Mouse (Mus musculus) erythroblast, embryonic 14.5 days (primary cell): ENCODE data around the gene Mapk11. TPM values are rescaled to one million over a fixed set of nuclear protein-coding genes. Genes with fewer than 3 reads are reported as not detected.
A peak's percentile ranks its signal among the peaks of the same experiment; 100 is the strongest.

Experiments used
- H3K27me3 ChIP-seq: 2 replicates; pipeline ENCODE4 v1.6.1; 2012; ENCODE audit warnings: inconsistent platforms; ENCODE audit not compliant: control insufficient read depth
- H3K36me3 ChIP-seq: 2 replicates; pipeline ENCODE4 v1.6.1; 2012; ENCODE audit warnings: mild to moderate bottlenecking, inconsistent platforms; ENCODE audit not compliant: control insufficient read depth
- H3K4me1 ChIP-seq: 2 replicates; pipeline ENCODE4 v1.6.1; 2012; ENCODE audit warnings: inconsistent platforms; ENCODE audit not compliant: control insufficient read depth
- H3K4me3 ChIP-seq: replicated peaks from 2 replicates; pipeline ENCODE3; 2012; ENCODE audit warnings: moderate library complexity, mild to moderate bottlenecking, inconsistent platforms
- H3K9me3 ChIP-seq: 2 replicates; pipeline ENCODE4 v1.6.1; 2012; ENCODE audit warnings: low read length, inconsistent platforms, mixed read lengths; ENCODE audit not compliant: control insufficient read depth
- GATA1 ChIP-seq: IDR thresholded peaks from 2 replicates; pipeline ENCODE4 v1.6.1; 2012; ENCODE audit warnings: low read length, inconsistent platforms, mixed read lengths
- TAL1 ChIP-seq: IDR thresholded peaks from 3 replicates; pipeline ENCODE4 v1.6.1; 2012; ENCODE audit warnings: low read length, inconsistent platforms, mixed read lengths
- polyA plus RNA-seq: library from polyadenylated mRNA; stranded (reverse); fragments of >175 nt; gene quantifications from 2 replicates; pipeline ENCODE4 v1.2.3, GENCODE M21; 2012

Gene Mapk11
- polyA plus RNA-seq, 1 experiment, result not detected

DNA sequence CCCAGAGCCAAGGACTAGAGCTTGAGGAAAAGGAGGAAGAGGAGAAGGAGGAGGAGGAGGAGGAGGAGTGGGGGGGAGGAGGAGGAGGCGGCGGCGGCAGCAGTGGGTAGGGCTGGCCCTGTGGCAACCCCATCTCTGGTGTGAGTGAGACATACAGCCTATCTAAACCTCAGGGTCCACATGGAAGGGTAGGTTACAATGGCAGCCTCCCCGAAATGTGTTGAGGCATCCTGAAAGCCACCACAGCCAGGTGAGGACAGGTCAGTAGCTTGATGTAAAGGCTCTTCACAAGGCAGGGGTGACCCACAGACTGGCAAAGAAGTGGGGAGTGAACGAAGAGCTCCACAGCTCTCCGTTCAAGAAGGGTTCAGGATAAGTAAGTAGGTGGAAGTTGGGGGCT is 10.9 kb downstream of the Mapk11 start:
- Histone ChIP-seq H3K9me3 (0 out of 2 replicates have a peak, but pooled peaks cover 2% of the 10 kb centered on the region), H3K4me1 (no peaks in the 10 kb centered on the region), H3K36me3 (no peaks in the 10 kb centered on the region), H3K27me3 (peaks cover 82% of the 10 kb centered on the region), H3K4me3 (no peak overlapping the region)
- no peak for TF ChIP-seq TAL1
- TF ChIP-seq GATA1, result no peak

DNA sequence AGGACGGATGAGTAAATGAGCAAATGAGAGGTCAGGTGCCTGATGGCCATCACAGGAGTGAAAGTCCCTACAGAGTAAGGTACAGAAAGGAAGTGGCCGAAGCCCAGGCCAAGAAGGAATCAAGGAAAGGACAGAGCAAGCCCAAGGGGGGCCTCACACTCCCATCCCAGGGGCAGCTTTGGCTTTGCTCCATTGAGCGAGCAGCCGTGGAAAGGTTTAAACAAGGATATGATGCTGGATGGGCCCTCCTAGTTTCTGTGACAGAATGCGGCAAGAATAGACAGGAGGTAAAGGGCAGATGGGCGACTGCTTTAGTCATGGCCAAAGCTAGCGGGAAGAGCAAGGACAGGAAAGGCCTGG is 11.4 kb downstream of the Mapk11 start:
- H3K36me3 ChIP-seq, result no peaks in the 10 kb centered on the region
- H3K4me1 ChIP-seq, result no peaks in the 10 kb centered on the region
- 0 out of 2 replicates have a peak, but pooled peaks cover 2% of the 10 kb centered on the region for H3K9me3 ChIP-seq
- peaks cover 80% of the 10 kb centered on the region for H3K27me3 ChIP-seq
- TF ChIP-seq TAL1 (no peak), GATA1 (no peak)
- no peak overlapping the region for H3K4me3 ChIP-seq

DNA sequence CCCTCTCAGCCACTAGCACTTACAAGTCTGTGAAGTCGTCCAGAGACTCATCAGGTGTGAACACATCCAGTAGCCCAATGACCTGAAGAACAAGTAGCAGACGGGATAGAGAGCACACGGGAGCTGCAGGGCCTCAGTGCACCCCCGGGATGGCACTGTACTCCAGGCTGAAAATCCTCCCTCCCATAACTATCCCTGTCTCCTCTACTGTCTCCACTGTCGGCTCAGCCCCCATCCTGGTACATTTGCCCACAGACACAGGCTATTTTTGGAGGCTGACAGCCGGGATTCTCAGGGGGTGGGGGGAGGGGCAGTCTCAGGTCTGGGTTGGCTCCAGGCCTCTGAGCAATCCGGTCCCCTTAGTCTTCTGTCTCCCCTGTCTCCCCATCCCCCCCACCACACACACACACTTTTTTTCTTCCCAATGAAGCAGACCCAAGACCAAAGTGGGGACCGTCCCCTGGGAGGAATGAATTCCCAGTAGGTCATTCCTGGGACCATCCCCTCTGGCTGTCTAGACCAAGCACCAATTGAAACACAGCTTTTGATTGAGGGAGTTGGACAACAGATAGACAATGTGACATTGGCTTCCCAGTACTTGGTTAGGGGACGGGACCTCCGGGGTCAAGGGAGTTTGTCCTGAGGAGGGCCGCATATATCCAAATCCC is 11.9 kb downstream of the Mapk11 start:
- Histone ChIP-seq H3K9me3 (0 out of 2 replicates have a peak, but pooled peaks cover 2% of the 10 kb centered on the region), H3K36me3 (no peaks in the 10 kb centered on the region), H3K27me3 (peaks cover 77% of the 10 kb centered on the region), H3K4me1 (no peaks in the 10 kb centered on the region), H3K4me3 (no peak overlapping the region)
- TF ChIP-seq GATA1 (no peak), TAL1 (no peak)

DNA sequence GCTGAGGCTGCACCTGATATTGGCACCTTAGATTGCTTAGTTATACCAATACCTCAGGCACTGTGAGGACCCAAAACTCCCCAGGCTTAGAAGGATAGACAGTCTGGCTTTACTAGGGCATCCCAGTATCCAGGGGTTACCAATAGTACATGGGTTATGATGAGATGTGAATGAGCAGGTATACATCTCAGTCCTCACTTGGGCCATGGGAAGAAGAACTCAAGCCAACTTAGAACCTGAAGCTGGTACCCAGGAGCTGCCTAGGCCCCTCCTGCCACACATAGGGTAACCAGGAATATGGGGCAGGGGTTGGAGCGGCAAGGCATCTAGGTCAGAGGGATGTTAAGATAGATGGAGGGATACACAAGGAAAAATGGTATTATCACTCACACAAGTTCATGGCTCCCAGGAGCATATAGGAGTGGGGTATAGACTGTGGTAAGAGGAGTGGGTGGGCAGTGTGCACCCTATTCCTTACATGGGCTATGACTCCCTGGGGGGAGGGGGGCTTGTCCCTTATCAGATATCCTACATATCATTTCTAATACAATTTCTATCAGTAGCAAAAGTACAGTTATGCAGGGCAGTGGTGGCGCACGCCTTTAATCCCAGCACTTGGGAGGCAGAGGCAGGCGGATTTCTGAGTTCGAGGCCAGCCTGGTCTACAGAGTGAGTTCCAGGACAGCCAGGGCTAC is 12.8 kb downstream of the Mapk11 start:
- H3K27me3 ChIP-seq, result peaks cover 67% of the 10 kb centered on the region
- no peaks in the 10 kb centered on the region for H3K36me3 ChIP-seq
- no peaks in the 10 kb centered on the region for H3K4me1 ChIP-seq
- H3K9me3 ChIP-seq, result 0 out of 2 replicates have a peak, but pooled peaks cover 2% of the 10 kb centered on the region
- TF ChIP-seq GATA1 (no peak), TAL1 (no peak)
- H3K4me3 ChIP-seq, result no peak overlapping the region

GRCm38 (mm10) chr15:89131316-89131715 is 18.1 kb downstream of the Mapk11 start:
- peaks cover 22% of the 10 kb centered on the region for H3K27me3 ChIP-seq
- TF ChIP-seq GATA1, result no peak
- TF ChIP-seq TAL1, result no peak
- H3K4me3 ChIP-seq, result no peak overlapping the region
- peaks cover 22% of the 10 kb centered on the region for H3K4me1 ChIP-seq
- no peaks in the 10 kb centered on the region for H3K9me3 ChIP-seq
- H3K36me3 ChIP-seq, result peaks cover 2% of the 10 kb centered on the region

- Histone ChIP-seq H3K4me1 (peaks cover 24% of the 10 kb centered on the region), H3K9me3 (no peaks in the 10 kb centered on the region), H3K27me3 (peaks cover 16% of the 10 kb centered on the region), H3K36me3 (peaks cover 12% of the 10 kb centered on the region), H3K4me3 (no peak overlapping the region)
- TF ChIP-seq TAL1 (no peak), GATA1 (no peak)
Observed at GRCm38 (mm10) chr15:89130245-89130644, 19.2 kb downstream of the Mapk11 start.

DNA sequence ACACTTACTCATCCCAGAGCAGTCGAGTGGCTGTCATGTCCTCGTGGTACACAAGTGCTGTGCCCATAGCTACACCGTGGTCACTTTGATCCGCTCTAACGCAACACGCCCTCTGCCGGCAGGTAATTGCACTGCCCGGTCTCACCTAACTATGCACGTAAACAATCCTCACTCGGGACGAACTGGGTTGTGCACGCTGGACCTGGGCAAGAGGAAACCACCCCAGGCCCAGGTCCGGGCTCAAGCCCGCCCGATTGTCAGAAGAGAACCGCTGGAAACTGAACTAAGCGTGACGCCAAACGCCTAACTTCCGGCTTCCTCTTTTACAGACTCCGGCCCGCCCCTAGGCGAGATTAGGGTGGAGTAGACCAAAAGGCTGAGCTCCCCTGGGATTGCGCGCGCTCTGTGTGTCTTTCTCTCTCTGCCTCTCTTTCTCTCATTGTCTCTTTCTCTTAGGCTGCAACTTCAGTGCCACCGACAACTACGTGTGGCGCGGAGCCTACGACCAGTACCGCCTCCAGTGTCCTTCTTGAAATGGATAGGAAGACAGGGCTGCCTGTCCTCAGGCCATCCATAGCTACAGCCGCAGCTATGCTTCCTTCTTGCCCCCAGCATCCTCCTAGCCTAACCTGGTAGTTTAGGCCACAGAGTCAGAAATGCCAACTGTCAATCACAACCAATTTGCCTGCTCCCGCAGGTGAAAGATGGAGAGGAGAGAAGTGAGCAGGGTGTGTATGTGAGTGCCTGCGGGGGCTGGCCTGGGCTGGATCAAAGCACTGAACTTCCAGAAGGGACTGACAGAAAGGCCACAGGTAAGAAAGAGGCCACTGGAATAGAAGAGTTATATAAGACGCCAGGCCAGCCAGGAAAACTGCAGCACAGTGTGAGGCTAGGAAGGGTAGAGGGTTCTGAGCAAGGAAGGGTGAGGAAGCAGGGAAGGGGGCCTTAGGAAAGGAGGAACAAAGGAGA is 20.8 kb downstream of the Mapk11 start, which contains the start of gene Hdac10:
Hdac10 (minus strand) TSS at position 319 of the 969 bp plus-strand sequence.
- peak within 1 kb of the TSS; percentile 76 for H3K4me3 ChIP-seq

GRCm38 (mm10) chr15:89127364-89127940 is 22.0 kb downstream of the Mapk11 start:
- Histone ChIP-seq H3K36me3 (peaks cover 22% of the 10 kb centered on the region), H3K27me3 (peaks cover 5% of the 10 kb centered on the region), H3K4me1 (peaks cover 42% of the 10 kb centered on the region), H3K9me3 (no peaks in the 10 kb centered on the region), H3K4me3 (peak overlapping the region; percentile 76)
- TF ChIP-seq GATA1 (no peak), TAL1 (no peak)

More for the DNA sequence above, 20.8 kb downstream of the Mapk11 start, which contains the start of gene Hdac10:
- peaks cover 22% of the 10 kb centered on the region for H3K36me3 ChIP-seq
- peaks cover 9% of the 10 kb centered on the region for H3K27me3 ChIP-seq
- peaks cover 34% of the 10 kb centered on the region for H3K4me1 ChIP-seq
- no peak; the same call in 1 of the 2 replicates for TF ChIP-seq GATA1
- no peak for TF ChIP-seq TAL1
- H3K9me3 ChIP-seq, result no peaks in the 10 kb centered on the region
